Mouse (Mus musculus): Measurements from ENCODE around the gene Unc13a. TPM values are rescaled to one million over a fixed set of nuclear protein-coding genes. Genes with fewer than 3 reads are reported as not detected.

Unc13a gene
- total RNA-seq, 2 experiments from 2014 or later = 0.18 to 0.20 TPM

DNA sequence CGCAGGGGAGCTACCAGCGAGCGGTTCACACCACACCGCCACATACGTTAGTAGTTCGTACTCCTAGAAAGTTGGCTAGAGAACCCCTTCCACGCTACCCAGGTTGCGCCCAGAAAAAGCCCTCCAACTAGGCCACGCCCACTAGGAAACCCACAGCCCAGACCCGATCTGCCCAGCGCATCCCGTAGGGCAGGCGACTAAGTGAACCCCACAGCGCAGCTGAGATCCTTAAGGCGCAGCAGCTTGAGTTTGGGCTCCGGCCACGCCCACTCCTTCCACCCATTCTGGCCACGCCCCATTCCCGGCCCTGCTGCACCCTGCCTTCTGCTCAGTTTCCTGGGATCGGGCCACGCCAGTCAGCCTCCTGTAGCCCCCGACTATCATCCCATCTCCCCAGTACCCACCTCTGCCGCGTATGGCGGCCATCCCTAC is 41.8 kb downstream of the Unc13a start:
- intact Hi-C loops (cut with DNase I; ENCODE audit: low total_unique reads) = no loop called here
- peak; percentile 42 for DNase-seq

DNA sequence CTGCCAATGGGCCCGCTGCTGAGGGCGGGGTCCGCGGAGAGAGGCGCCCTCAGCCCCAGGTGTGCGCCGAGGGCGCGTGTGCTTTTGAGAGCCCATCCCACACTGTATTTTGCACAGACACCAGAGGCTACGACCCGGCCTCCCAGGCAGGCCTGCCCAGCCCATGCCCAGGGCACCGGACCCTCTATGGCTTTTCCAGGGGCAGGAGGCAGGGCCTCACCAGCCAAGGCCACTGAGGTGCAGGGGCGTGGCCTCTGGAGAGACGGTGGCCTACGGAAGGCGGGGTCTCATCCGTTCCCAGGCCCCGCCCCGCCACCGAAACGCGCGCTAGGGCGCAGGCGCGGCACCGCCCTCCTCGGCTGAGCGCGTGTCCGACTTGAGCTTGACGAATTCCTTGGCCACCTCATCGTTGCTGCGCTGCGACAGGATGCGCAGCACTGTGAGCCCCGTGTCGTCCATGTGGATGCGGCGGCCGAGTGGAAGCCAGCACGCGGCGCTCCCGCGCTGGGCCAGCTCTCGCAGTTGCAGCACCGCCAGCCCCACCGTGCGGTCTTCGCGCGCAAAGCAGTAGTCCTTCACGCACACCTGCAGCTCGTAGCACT is 42.4 kb downstream of the Unc13a start:
- intact Hi-C loops (cut with DNase I; ENCODE audit: low total_unique reads) = no loop called here
- DNase-seq = peak; percentile 89

DNA sequence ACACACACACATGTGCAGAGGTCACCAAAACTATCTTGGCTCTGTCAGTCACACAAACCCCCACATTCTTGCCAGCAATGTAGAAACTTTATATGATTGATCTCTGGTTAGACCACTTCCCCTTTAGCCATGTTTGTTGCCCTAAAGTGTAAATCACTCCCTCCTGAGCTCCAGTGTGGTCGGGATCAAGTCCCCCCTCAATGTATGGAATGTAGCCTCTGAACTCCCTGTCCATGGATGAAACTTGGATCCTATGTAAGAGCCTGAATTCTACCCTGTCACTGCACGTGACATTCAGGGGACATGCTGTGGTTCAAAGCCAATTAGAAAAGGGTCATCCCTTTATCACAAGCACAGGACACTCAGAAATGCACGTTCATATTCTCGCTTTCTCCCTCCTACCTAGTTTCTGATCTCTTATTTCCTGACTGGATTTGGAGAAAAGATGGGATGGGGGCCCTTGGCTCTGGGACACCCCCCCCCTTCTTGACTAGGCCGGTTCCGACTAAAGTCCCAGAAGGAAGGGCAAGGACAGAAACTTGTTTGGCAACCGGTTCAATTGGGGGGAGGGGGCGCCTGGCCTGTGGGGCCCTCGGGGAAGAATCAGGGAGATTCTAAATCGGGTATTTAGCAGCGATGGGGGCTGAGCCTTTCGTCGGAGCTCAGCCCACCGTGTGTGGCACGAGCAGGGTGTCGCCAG is 43.0 kb downstream of the Unc13a start:
- no peak for DNase-seq
- intact Hi-C loops (cut with DNase I; ENCODE audit: low total_unique reads) = no loop called here

DNA sequence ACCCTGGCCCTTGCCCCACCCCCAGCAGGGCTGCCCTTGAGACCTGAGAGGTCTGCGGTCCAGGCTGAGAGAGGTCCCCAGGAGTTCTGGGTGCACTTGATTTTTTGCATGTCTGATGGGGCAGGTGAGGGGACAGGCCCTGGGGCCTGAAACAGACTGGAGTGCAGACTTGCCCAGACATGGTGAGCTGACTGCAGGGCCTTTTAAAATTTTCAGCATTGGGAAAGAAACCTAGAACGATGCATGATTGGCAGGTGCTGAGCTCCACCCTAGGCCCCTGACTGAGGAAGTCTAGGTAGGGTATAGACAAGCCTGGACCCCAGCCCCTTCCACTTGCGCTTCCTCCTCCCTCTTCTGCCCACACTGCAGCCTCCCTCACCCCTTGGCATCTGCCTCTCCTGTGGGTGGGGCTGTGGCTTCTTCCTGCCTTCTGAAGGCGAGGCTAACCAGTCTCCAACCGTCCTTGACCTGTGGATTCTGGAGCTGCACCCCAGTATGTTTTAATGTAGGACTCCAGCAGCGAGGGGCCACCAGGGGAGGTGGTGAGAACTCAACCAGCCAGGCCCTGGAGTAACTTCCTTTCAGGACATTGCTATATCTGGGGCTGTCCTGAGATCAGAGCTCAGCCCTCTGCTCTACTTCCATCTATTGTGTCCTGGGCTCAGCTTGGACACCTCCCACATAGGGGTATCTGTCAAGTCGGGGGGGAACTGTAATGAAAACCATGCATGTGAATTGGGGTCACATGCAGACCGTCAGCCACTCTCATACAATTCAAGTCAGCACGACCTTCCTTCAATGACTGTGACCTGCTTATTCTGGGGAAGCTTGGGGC is 44.1 kb downstream of the Unc13a start:
- intact Hi-C loops (cut with DNase I; ENCODE audit: low total_unique reads) = no loop called here
- no peak for DNase-seq

DNA sequence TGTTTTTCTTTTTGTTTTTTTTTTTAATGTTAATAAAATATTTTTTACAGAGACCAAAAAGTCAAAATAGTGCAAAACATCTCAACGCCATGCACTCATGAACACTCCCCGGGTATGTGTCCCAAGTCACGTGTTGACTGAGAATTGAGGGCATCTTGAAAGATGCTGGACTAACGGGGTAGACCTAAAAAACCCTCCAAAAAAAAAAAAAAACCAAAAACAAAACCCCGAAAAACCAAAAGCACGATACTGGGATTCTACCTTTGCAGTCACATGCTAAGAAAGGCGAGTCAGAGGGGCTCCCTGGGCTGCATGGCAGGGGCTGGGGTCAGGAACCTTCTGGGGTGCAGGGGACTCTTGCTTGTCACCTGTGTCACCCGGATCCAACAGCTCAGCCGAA is 44.8 kb downstream of the Unc13a start:
- intact Hi-C loops (cut with DNase I; ENCODE audit: low total_unique reads) = no loop called here
- no peak for DNase-seq

DNA sequence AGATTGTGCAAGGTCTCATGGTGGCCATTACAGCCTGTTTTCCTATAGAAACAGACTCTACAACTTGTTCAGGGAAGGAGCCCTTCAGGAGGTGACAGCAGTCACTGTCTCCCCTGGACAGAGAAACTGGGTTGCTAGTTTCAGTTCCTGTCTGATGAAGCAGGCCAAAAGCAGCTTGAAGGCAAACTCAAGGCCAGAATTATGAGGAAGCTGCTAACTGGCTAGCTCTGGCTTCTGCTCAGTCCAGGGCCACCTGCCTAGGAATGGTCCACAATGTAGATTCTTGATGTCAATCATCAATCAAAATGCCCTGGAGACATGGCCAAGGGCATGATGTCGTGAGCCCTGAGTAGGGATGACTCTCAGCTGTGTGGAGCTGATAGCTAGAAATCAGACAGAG is 46.5 kb downstream of the Unc13a start:
- DNase-seq = no peak
- intact Hi-C loops (cut with DNase I; ENCODE audit: low total_unique reads) = no loop called here

DNA sequence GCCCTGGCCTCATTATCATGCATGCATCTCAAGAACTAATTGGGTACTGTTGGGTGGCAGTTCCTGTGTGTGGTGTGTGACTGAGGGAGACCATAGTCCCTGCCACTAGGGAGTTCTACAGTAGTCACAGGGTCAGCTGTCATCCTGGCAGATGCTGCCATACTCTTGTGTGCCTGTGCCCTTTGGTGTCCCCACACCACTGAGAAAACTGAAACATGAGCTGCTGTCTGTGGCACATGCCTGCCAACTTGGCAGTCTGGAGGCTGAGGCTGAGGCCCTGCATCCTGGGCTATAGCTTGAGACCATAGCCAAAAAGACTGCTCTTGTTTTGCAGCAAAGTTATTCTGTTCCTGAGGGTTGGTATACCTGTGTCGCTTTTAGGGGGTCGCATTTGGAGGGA is 51.8 kb downstream of the Unc13a start:
- DNase-seq = peak; percentile 37

DNA sequence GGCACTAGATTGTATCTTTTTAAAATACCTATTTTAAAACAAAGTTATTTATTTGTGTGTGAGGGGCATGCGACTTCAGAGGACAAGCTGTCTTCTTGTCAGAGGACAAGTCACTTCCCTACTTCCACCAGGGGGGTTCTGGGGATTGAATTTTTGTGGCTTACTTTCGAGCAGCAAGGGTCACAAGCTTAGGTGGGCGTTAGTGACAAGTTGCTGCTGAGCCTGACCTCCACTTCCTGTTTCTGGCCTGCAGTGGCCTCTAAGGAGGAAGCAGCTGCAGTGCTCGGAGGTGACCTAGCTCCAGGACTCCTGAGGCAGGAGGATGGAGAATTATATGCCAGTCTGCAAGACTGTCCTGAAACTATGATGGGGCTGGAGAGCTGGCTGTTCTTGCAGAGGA is 58.1 kb downstream of the Unc13a start:
- intact Hi-C loops (cut with DNase I; ENCODE audit: low total_unique reads) = no loop called here

More for the DNA sequence above, 51.8 kb downstream of the Unc13a start:
- intact Hi-C loops (cut with DNase I; ENCODE audit: low total_unique reads) = no loop called here

DNA sequence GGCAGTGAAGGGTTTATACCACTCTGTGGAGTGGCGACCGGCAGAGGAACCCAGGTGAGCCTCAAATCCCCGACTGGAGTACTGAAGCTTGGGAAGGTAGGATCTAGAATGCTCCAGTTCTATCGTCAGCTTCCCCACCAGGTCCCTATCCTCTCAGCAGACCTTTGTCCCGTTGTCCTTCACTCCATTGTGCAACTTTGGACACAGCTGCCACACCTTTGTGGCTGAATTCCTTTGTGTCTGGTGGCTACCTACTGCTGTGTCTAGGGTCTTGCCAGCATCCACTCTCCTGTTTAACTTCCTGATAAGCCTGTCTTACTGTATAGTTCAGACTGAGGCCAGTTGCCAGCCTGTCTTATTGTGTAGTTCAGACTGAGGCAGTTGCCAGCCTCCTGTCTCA is 59.4 kb downstream of the Unc13a start:
- intact Hi-C loops (cut with DNase I; ENCODE audit: low total_unique reads) = no loop called here
- no peak for DNase-seq

More for the DNA sequence above, 58.1 kb downstream of the Unc13a start:
- no peak for DNase-seq

DNA sequence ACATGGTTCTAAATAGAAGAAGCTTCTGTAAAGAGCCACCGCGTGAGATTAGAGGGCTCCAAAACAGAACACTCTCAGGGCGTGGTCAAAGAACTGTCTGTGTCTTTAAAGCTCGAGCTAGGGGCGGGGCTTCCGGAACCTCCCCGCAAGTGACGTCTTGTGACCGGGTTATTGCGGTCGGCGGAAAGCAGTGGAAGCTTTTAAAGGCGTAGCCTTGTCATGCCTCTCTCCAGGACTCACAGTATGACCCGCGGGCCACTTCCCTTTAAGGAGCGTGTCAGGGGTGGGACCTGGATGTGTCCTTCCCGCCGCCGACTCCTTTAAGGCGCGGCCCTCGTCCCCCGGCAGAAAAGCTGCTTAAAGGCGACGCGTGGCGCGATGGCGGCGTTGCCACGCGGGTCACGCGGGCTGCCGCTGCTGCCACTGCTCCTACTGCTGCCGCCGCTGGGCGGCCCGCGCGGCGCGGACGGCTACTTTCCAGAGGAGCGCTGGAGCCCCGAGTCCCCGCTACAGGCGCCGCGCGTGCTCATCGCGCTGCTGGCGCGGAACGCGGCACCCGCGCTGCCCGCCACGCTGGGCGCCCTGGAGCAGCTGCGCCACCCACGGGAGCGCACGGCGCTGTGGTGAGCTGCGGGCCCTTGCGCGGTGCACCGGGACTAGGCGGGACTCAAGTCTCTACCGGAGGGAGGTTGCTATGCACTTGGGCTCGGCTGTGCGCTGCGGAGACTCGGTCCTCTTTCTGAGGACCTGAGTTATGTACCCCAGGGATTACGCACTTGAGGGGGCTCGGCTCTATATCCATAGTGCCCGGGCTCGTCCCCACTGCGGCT is 60.5 kb downstream of the Unc13a start, which contains the start of gene Colgalt1:
TSS of gene Colgalt1 (plus strand) at position 177 of the 830 bp plus-strand sequence.
- DNase-seq = peak; percentile 95
- intact Hi-C loops (cut with DNase I; ENCODE audit: low total_unique reads) = no loop called here

DNA sequence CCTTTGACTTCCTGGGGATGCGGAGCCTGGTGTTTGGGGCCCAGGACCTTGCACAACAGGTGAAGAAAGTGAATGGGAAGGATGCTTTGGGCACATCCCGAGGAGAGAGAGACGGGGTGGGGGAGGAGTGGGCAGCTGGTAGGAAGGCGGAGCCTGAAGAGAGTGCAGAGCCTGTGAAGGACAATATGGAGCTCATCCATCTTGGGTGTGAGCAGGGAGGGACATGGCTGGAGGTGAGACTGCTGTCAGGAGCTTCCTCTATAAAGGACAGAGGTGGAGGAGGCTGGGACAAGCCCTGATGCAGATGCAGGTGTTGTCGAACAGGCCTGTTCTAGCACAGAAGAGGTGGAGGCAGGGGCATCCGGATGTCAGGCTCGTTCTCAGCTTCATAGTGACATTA is 67.5 kb downstream of the Unc13a start:
- no peak for DNase-seq
- intact Hi-C loops (cut with DNase I; ENCODE audit: low total_unique reads) = no loop called here

DNA sequence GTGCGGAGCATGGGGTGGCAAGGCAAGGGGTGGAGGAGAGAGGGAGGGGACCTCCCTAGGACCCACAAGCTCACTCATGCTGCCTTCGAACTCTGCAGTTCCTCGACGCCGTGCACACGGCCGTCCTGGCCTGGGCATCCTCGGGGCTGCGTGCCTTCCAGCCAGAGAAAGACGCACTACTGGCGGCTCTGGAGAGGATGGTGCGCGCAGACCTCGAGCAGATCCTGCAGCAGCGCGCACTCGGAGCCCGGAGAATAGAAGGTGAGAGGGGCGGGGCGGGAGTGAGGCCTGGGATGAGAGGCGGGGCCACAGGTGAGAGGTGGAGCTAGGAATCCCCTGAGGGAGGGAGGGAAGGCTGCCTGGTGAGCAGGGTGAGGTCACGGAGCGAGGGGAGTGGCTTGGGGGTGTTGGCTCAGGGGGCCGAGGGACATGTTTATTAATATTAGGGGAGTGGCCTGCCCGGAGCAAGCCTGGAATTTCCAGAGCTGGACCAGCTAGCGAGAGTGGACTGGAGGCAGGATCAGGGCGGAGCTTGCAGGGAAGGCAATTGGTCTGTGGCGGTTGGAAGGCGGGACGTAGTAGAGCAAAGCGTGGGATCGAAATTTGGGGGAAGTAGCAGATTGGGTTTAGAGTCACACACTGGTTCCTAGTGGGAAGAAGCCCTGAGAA is 68.8 kb downstream of the Unc13a start:
- intact Hi-C loops (cut with DNase I; ENCODE audit: low total_unique reads) = no loop called here
- DNase-seq = peak; percentile 59

DNA sequence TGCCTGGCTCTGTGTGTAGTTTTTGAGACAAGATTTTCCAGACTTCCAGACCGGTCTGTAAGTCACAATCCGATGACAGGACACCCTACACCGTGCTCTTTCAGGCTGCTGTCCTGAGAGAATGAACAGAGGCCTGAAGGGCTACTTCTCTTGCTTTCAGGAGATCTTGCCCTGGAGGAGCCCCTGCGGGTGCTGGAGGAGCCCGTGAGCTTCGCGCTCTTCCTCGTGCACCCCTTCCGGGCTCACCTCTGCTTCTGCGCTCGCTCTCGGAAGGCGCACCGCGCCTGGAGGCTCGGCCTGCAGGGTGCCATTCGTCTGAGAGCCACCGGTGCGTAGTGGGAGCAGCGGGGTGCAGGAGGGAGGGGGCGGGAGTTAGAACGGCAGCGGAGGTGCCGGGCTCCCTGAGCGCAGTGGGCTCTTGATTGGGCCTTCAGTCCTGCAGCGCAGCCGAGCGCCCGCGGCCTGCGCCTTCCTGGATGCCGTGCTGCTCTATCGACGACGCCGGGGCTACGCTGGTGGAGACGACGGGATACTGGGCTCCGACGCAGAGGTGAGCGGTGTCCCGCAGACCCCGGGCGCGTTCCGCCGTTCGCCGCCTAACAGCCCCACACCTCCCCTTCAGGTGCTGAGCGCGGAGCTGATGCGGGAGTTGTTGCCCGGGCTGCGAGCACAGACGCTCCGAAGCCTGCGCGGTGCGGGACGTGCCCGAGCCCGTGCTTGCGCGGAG is 69.5 kb downstream of the Unc13a start:
- DNase-seq = no peak
- intact Hi-C loops (cut with DNase I; ENCODE audit: low total_unique reads) = no loop called here

DNA sequence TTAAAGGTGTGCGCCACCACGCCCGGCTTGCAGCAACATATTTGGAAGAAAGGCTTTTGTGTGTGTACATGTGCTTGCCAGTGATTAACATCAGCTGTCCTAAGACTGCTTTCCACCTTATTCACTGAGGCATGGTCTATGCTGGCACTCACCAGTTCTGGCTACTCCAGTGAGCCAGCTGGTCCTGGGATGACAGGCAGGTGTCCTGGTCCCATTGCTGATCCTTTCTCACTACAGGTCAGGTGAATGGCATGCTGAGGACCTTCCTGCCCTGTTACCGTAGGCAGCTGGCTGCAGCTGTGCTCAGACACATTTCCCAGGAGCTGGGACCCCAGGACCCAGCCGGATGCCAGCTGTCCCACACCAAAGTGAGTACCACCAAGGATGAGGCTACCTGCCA is 72.7 kb downstream of the Unc13a start:
- DNase-seq = no peak
- intact Hi-C loops (cut with DNase I; ENCODE audit: low total_unique reads) = loop anchor here (5.0 kb wide), 1 partner anchor 58 kb away; no protein-coding TSS in a partner anchor

DNA sequence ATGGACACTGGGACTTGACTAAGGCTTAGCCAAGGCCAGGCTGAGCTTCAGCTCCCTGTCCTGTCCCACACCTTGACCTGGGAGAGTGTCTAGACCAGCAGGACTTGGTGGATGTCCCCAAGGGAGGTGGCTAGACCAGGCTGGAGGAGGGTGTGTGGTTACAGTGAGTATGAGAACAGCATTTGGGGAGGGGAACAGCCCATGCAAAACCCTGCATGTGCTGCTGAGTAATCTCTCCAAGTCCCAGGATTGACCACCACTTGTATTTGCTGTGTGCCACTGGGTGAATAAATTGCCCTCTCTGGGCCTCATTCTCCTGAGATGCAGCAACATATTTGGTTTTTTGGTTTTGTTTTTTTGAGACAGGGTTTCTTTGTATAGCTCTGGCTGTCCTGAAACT is 73.2 kb downstream of the Unc13a start:
- intact Hi-C loops (cut with DNase I; ENCODE audit: low total_unique reads) = loop anchor here (5.0 kb wide), 1 partner anchor 59 kb away; no protein-coding TSS in a partner anchor
- DNase-seq = no peak

DNA sequence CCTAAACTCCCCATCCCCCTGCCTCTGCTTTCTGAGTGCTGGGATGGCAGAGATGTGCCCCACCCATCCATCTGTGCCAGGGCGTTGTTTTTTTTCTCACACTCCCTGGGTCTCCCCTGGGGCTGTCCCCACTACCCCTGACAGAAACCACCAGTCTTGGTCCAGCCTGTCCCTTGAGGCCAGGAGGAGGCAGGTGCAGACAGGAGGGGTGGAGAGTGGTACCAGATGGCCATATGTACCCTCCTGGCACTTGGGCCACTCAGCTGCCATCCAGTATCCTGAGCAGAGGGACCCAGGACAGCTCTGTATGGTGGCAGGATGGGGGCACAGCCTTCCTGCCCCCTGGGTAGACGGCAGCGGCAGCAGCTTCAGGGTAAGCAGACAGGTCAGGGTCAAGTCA is 74.1 kb downstream of the Unc13a start, which contains the start of gene Fam129c:
TSS of gene Fam129c (plus strand) at position 198 of the 400 bp plus-strand sequence.
- intact Hi-C loops (cut with DNase I; ENCODE audit: low total_unique reads) = loop anchor here (2.0 to 5.0 kb wide), 2 partner anchors 35 to 60 kb away; no protein-coding TSS in a partner anchor
- no peak for DNase-seq

DNA sequence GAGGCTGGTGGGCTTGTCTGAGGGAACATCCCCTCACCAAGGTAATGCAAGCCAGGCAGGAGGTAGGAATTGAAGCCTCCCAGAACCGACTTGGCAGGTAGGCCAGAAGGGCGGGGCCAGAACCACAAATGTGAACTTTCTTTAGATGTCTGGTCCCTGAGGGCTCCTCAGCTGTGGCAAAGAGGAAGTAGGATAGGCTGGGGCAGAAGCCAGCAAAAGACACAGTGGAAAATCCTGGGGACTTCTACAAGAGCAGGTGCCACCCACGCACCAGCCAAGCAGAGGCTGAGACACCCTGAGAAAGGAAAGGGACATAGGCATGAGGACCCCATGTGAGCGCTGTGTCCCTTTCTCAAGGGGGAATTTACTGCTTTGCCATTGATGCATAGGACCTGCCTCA is 74.8 kb downstream of the Unc13a start:
- no peak for DNase-seq
- intact Hi-C loops (cut with DNase I; ENCODE audit: low total_unique reads) = loop anchor here (2.0 to 5.0 kb wide), 2 partner anchors 34 to 61 kb away; no protein-coding TSS in a partner anchor

DNA sequence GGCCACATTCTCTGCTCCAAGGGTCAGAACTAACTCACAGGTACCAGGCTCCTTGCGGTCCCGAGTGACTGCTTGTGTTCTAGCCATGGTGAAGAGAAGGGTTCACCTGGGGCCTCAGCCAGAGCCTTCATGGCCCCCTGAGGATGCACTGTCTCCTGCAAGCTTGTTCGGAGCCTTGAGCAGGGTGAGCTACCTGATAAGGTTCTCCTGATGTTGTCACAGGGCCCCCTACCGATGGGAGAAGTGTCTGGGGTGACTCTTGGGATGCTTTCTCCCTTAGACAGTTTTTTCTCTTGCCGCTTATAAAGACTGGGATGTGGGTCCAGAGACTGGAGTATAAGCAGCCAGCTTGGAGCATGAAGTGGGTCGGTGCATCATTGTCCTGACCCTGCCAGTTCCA is 75.2 kb downstream of the Unc13a start:
- intact Hi-C loops (cut with DNase I; ENCODE audit: low total_unique reads) = loop anchor here (2.0 to 5.0 kb wide), 2 partner anchors 34 to 61 kb away; no protein-coding TSS in a partner anchor
- DNase-seq = no peak

Data from gastrocnemius, postnatal 14 days (tissue).